20 mouse cellular contexts compared by ENCODE assay signal in the genomic region with DNA sequence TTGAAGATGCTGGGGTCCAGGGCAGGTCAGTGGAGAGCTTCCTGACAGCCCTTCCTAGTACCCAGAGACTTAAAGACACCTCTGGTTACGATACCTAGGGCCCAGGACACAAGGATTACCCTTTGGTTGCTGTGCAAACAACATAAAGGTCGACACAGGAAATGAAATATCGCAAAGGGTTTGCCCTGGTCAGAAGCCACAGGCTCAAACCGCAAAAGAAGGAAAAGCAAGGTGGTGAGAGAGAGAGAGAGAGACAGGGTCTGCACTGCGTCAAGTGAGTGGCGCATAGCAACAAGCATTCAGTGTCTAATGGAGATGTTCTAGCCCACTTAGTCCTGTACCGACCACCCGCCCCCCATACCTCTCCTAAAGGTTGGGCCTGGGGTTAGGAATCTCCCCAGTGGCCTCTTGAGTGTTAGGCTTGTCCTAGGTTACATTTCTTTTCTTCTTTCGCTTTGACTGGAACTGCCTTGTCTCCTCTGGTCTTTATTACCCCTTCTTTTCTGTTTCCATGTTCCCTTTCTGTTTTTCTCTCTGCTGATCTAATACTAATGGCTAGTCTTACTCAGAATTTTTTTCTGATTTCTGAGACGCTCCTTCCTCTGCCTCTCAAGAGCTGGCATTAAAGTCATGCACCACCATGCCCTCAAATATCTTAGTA. TPM values are rescaled to one million over a fixed set of nuclear protein-coding genes. Genes with fewer than 3 reads are reported as not detected.
DNase-seq lines count a peak whose midpoint lies in the region; ATAC-seq lines count a peak whose summit lies in the region.
"Had no signal": no experiment of that assay in that cellular context is flagged by ENCODE, and none has a peak within 500 bp of the region (broad histone marks: within the 10 kb centered on the region; RNA-seq: fewer than 3 reads in every experiment).

No protein-coding gene starts in this region.

- ATAC-seq in granulocyte monocyte progenitor cell, adult 5-6 weeks (replicated peaks; ENCODE audit: poor library complexity, severe bottlenecking) = peak; percentile 74
- ATAC-seq in intestine, embryonic 16.5 days = no peak
- ATAC-seq: activated CD4-positive, CD25-positive, alpha-beta regulatory T cell, adult 4 months; forebrain, embryonic 14.5 days had no signal

- peaks cover 5% of the 10 kb centered on the region for H3K27me3 ChIP-seq in megakaryocyte, embryonic 14.5 days (replicated peaks)
- H3K27me3 ChIP-seq in intestine, embryonic 16.5 days (replicated peaks; ENCODE audit: control insufficient read depth, insufficient read depth, low read length) = no peaks in the 10 kb centered on the region

- WGBS in intestine, embryonic 16.5 days = 50% methylated on average over 10 of the region's 10 CpGs

- H3K36me3 ChIP-seq in megakaryocyte, embryonic 14.5 days (replicated peaks; ENCODE audit: low read length) = no peaks in the 10 kb centered on the region
- no peaks in the 10 kb centered on the region for H3K36me3 ChIP-seq in intestine, embryonic 16.5 days (ENCODE audit: control insufficient read depth, insufficient read depth, low read length)
- H3K36me3 ChIP-seq: embryonic facial prominence, embryonic 10.5 days; heart, embryonic 10.5 days; hindbrain, embryonic 10.5 days had no signal

- H3K4me3 ChIP-seq in megakaryocyte, embryonic 14.5 days (replicated peaks) = peak overlapping the region; percentile 16
- no peak overlapping the region for H3K4me3 ChIP-seq in intestine, embryonic 16.5 days (ENCODE audit: low read length)
- H3K4me3 ChIP-seq: embryonic facial prominence, embryonic 10.5 days; gastrocnemius, adult 2 months; heart, embryonic 10.5 days; hindbrain, embryonic 10.5 days had no signal

- peaks cover 20% of the 10 kb centered on the region for H3K4me1 ChIP-seq in megakaryocyte, embryonic 14.5 days
- no peaks in the 10 kb centered on the region for H3K4me1 ChIP-seq in intestine, embryonic 16.5 days (ENCODE audit: control insufficient read depth, insufficient read depth, low read length)
- H3K4me1 ChIP-seq: embryonic facial prominence, embryonic 10.5 days; hindbrain, embryonic 10.5 days had no signal

- no peak overlapping the region for H3K9ac ChIP-seq in intestine, embryonic 16.5 days (ENCODE audit: low read depth, low read length)
- H3K9ac ChIP-seq: hindbrain, embryonic 14.5 days had no signal

- DNase-seq in CD4-positive helper T cell, adult 2 months (ENCODE audit: low read depth, low spot score) = peak; percentile 12
- DNase-seq in yolk sac, embryonic 10.5 days (ENCODE audit: low spot score) = peak; percentile 13
- DNase-seq in cerebellum, adult 8-10 months = no peak
- DNase-seq in urinary bladder, adult 18-20 months (ENCODE audit: low spot score in 2 of 2) = no peak
- DNase-seq: adrenal gland, postnatal 14 days; cerebellum, adult 11-12 months; cerebellum, adult 9-11 months; cerebellum, postnatal 36 days; gastrocnemius, adult 2 months; gastrocnemius, postnatal 25 days; heart, adult 11 months had no signal

- peaks cover 13% of the 10 kb centered on the region for H3K9me3 ChIP-seq in megakaryocyte, embryonic 14.5 days
- H3K9me3 ChIP-seq in intestine, embryonic 16.5 days (ENCODE audit: control insufficient read depth, low read length) = no peaks in the 10 kb centered on the region
- H3K9me3 ChIP-seq: embryonic facial prominence, embryonic 10.5 days; heart, embryonic 10.5 days; hindbrain, embryonic 10.5 days had no signal

- H3K4me2 ChIP-seq in intestine, embryonic 16.5 days (ENCODE audit: low read depth, low read length) = no peak overlapping the region
- H3K4me2 ChIP-seq: hindbrain, embryonic 14.5 days had no signal

- H3K27ac ChIP-seq in intestine, embryonic 16.5 days (ENCODE audit: low read length) = no peak overlapping the region
- H3K27ac ChIP-seq: embryonic facial prominence, embryonic 10.5 days; gastrocnemius, adult 2 months; heart, embryonic 10.5 days; hindbrain, embryonic 10.5 days; hindbrain, embryonic 14.5 days had no signal

RNA-seq across cellular contexts. Expression of a gene that starts 13.0 kb away (rescaled TPM):
- total RNA-seq in granulocyte monocyte progenitor cell, adult 5-6 weeks (2014; fragmentation: Nextera tagmentation) = 13.1 and 13.6 TPM in 2 replicates
- 21.2 and 24.4 TPM in 2 replicates for total RNA-seq in granulocyte monocyte progenitor cell, adult 5-6 weeks (2017)
- 0.71 and 2.2 TPM in 2 replicates for polyA plus RNA-seq in megakaryocyte, embryonic 14.5 days (2012; ENCODE audit: insufficient read depth, low replicate concordance)
- 6.6 and 9.8 TPM in 2 replicates for polyA plus RNA-seq in intestine, embryonic 16.5 days (2015; fragmentation: Nextera tagmentation; extraction: Ambion mirVana)

RNA-seq across cellular contexts. Expression of a gene that starts 39.3 kb away (rescaled TPM):
- 67.7 and 90.5 TPM in 2 replicates for total RNA-seq in granulocyte monocyte progenitor cell, adult 5-6 weeks (2014; fragmentation: Nextera tagmentation)
- total RNA-seq in granulocyte monocyte progenitor cell, adult 5-6 weeks (2017) = 181 and 207 TPM in 2 replicates
- polyA plus RNA-seq in megakaryocyte, embryonic 14.5 days (2012; ENCODE audit: insufficient read depth, low replicate concordance) = 7.0 and 25.9 TPM in 2 replicates
- polyA plus RNA-seq in intestine, embryonic 16.5 days (2015; fragmentation: Nextera tagmentation; extraction: Ambion mirVana) = 4.1 and 4.7 TPM in 2 replicates

Comparison
In these comparisons a context has a peak if more than half of its experiments do, and no peak if none do; other contexts are left out.
1. DNase-seq: peak in CD4-positive helper T cell, adult 2 months (single experiment) and yolk sac, embryonic 10.5 days (single experiment); none in cerebellum, adult 8-10 months (single experiment) and urinary bladder, adult 18-20 months (0 of 2).